Mouse (Mus musculus): ENCODE results near the gene Tmem91. TPM values are rescaled to one million over a fixed set of nuclear protein-coding genes. Genes with fewer than 3 reads are reported as not detected.
A peak's percentile ranks its signal among the peaks of the same experiment; 100 is the strongest.

Gene Tmem91
- polyA plus RNA-seq, 1 experiment from 2014 or later, result 2.2 TPM

DNA sequence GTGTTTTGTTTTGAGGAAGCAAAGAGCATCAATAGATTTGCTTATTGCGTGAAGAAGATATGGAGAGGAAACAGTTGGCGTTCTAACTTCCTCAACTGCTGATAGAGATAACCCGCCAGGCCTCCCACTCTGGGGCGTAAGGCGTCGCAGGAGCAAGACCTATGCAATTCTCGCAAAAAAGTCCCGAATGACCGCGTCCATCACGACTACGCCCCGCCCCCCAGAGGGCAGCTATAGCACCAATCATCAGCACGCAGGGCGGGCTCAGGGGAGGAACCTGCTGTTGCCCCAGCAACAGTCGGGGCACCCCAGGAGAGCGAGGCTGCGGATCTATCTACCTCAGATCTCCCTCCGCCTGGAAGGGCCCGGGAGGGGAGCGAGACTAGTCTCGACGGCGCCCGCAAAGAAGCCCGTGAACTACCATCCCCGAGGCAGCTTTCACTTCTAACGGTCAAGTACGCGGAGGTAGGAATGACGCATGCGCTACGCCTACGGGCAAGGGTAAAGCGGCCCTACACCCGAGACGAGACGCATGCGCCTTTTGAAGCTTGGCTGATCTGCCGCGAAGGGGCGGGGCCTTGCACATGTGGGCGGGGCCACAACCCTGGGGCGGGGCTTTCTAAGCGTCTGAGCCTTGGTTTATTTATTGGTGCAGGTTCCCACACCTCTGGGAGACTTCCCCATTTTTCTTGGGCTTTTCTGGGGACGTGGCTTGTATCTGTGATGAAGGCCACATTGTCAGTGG lies 5.7 kb upstream of the Tmem91 start, which contains the start of gene B9d2:
Gene B9d2 (plus strand): TSS at position 267 of the 745 bp plus-strand sequence.
- peak within 1 kb of the TSS; percentile 65 for H3K9ac ChIP-seq (ENCODE audit: low read depth, low read length)
- H3K27ac ChIP-seq (ENCODE audit: low read depth, low read length), result peak within 1 kb of the TSS; percentile 91
- H3K4me1 ChIP-seq (replicated peaks; ENCODE audit: control insufficient read depth, insufficient read depth, low read length), result no peaks in the 10 kb centered on the region
- no peaks in the 10 kb centered on the region for H3K9me3 ChIP-seq (ENCODE audit: control insufficient read depth, low read length)
- peaks cover 12% of the 10 kb centered on the region for H3K27me3 ChIP-seq (ENCODE audit: control insufficient read depth, insufficient read depth, low read length)
- WGBS, result under 1% methylated on average over 46 of the region's 46 CpGs
- H3K4me2 ChIP-seq (replicated peaks; ENCODE audit: low read depth, low read length), result peak within 1 kb of the TSS; percentile 38
- DNase-seq (ENCODE audit: low spot score) (peak; percentile 95), ATAC-seq (ENCODE audit: low FRiP score) (peak; percentile 98)
- no peaks in the 10 kb centered on the region for H3K36me3 ChIP-seq (ENCODE audit: control insufficient read depth, insufficient read depth, low read length)
- peak within 1 kb of the TSS; percentile 59 for H3K4me3 ChIP-seq (ENCODE audit: low read depth, low read length)

- DNase-seq (ENCODE audit: low spot score) (peak; percentile 12), ATAC-seq (ENCODE audit: low FRiP score) (no peak)
- no peaks in the 10 kb centered on the region for H3K36me3 ChIP-seq (ENCODE audit: control insufficient read depth, insufficient read depth, low read length)
- peak overlapping the region; percentile 59; the same call in 1 of the 2 replicates for H3K4me3 ChIP-seq (ENCODE audit: low read depth, low read length)
- H3K9me3 ChIP-seq (ENCODE audit: control insufficient read depth, low read length), result no peaks in the 10 kb centered on the region
- H3K27ac ChIP-seq (ENCODE audit: low read depth, low read length), result no peak overlapping the region
- 10% methylated on average over 6 of the region's 6 CpGs for WGBS
- H3K4me2 ChIP-seq (replicated peaks; ENCODE audit: low read depth, low read length), result peak overlapping the region; percentile 38
- peaks cover 18% of the 10 kb centered on the region for H3K27me3 ChIP-seq (ENCODE audit: control insufficient read depth, insufficient read depth, low read length)
- H3K9ac ChIP-seq (ENCODE audit: low read depth, low read length), result no peak overlapping the region; the same call in 1 of the 2 replicates
- no peaks in the 10 kb centered on the region for H3K4me1 ChIP-seq (replicated peaks; ENCODE audit: control insufficient read depth, insufficient read depth, low read length)
Observed at GRCm38 (mm10) chr7:25679971-25680370, 5.0 kb upstream of the Tmem91 start.

- no peak overlapping the region for H3K4me3 ChIP-seq (ENCODE audit: low read depth, low read length)
- peaks cover 36% of the 10 kb centered on the region for H3K27me3 ChIP-seq (ENCODE audit: control insufficient read depth, insufficient read depth, low read length)
- 91% methylated on average over 7 of the region's 7 CpGs for WGBS
- no peak overlapping the region for H3K27ac ChIP-seq (ENCODE audit: low read depth, low read length)
- H3K4me2 ChIP-seq (replicated peaks; ENCODE audit: low read depth, low read length), result no peak overlapping the region
- ATAC-seq (ENCODE audit: low FRiP score), result no peak
- H3K36me3 ChIP-seq (ENCODE audit: control insufficient read depth, insufficient read depth, low read length), result no peaks in the 10 kb centered on the region
- H3K4me1 ChIP-seq (replicated peaks; ENCODE audit: control insufficient read depth, insufficient read depth, low read length), result no peaks in the 10 kb centered on the region; the same call in 1 of the 2 replicates
- no peak overlapping the region for H3K9ac ChIP-seq (ENCODE audit: low read depth, low read length)
- DNase-seq (ENCODE audit: low spot score), result no peak
- no peaks in the 10 kb centered on the region for H3K9me3 ChIP-seq (ENCODE audit: control insufficient read depth, low read length)
Observed at GRCm38 (mm10) chr7:25677013-25677412, 2.0 kb upstream of the Tmem91 start.

GRCm38 (mm10) chr7:25676085-25676781 lies 1.3 kb upstream of the Tmem91 start:
- H3K4me1 ChIP-seq (replicated peaks; ENCODE audit: control insufficient read depth, insufficient read depth, low read length), result no peaks in the 10 kb centered on the region; the same call in 1 of the 2 replicates
- ATAC-seq (ENCODE audit: low FRiP score) (no peak), DNase-seq (ENCODE audit: low spot score) (no peak)
- H3K9me3 ChIP-seq (ENCODE audit: control insufficient read depth, low read length), result no peaks in the 10 kb centered on the region
- no peak overlapping the region for H3K4me3 ChIP-seq (ENCODE audit: low read depth, low read length)
- H3K4me2 ChIP-seq (replicated peaks; ENCODE audit: low read depth, low read length), result no peak overlapping the region
- H3K27me3 ChIP-seq (ENCODE audit: control insufficient read depth, insufficient read depth, low read length), result peaks cover 36% of the 10 kb centered on the region
- H3K36me3 ChIP-seq (ENCODE audit: control insufficient read depth, insufficient read depth, low read length), result no peaks in the 10 kb centered on the region
- WGBS, result 84% methylated on average over 15 of the region's 15 CpGs
- no peak overlapping the region for H3K27ac ChIP-seq (ENCODE audit: low read depth, low read length)
- no peak overlapping the region for H3K9ac ChIP-seq (ENCODE audit: low read depth, low read length)

GRCm38 (mm10) chr7:25675405-25675804 lies 439 bp upstream of the Tmem91 start:
- Histone ChIP-seq H3K4me3 (ENCODE audit: low read depth, low read length) (no peak overlapping the region; the same call in 1 of the 2 replicates), H3K4me1 (replicated peaks; ENCODE audit: control insufficient read depth, insufficient read depth, low read length) (no peaks in the 10 kb centered on the region; the same call in 1 of the 2 replicates), H3K9ac (ENCODE audit: low read depth, low read length) (no peak overlapping the region), H3K27me3 (ENCODE audit: control insufficient read depth, insufficient read depth, low read length) (peaks cover 36% of the 10 kb centered on the region), H3K36me3 (ENCODE audit: control insufficient read depth, insufficient read depth, low read length) (no peaks in the 10 kb centered on the region), H3K4me2 (replicated peaks; ENCODE audit: low read depth, low read length) (no peak overlapping the region), H3K27ac (ENCODE audit: low read depth, low read length) (no peak overlapping the region), H3K9me3 (ENCODE audit: control insufficient read depth, low read length) (no peaks in the 10 kb centered on the region)
- DNase-seq (ENCODE audit: low spot score) (peak; percentile 9), ATAC-seq (ENCODE audit: low FRiP score) (no peak)
- WGBS, result 44% methylated on average over 6 of the region's 6 CpGs

- Histone ChIP-seq H3K4me1 (replicated peaks; ENCODE audit: control insufficient read depth, insufficient read depth, low read length) (no peaks in the 10 kb centered on the region; the same call in 1 of the 2 replicates), H3K4me2 (replicated peaks; ENCODE audit: low read depth, low read length) (no peak overlapping the region), H3K9me3 (ENCODE audit: control insufficient read depth, low read length) (no peaks in the 10 kb centered on the region), H3K4me3 (ENCODE audit: low read depth, low read length) (no peak overlapping the region), H3K9ac (ENCODE audit: low read depth, low read length) (peak overlapping the region; percentile 17; the same call in 1 of the 2 replicates), H3K36me3 (ENCODE audit: control insufficient read depth, insufficient read depth, low read length) (no peaks in the 10 kb centered on the region), H3K27ac (ENCODE audit: low read depth, low read length) (no peak overlapping the region), H3K27me3 (ENCODE audit: control insufficient read depth, insufficient read depth, low read length) (peaks cover 36% of the 10 kb centered on the region)
- 27% methylated on average over 9 of the region's 9 CpGs for WGBS
- DNase-seq (ENCODE audit: low spot score) (no peak), ATAC-seq (ENCODE audit: low FRiP score) (no peak)
Observed at GRCm38 (mm10) chr7:25674297-25674696, 669 bp downstream of the Tmem91 start.

GRCm38 (mm10) chr7:25672442-25672841 lies 2.5 kb downstream of the Tmem91 start:
- no peaks in the 10 kb centered on the region; the same call in 1 of the 2 replicates for H3K4me1 ChIP-seq (replicated peaks; ENCODE audit: control insufficient read depth, insufficient read depth, low read length)
- H3K4me2 ChIP-seq (replicated peaks; ENCODE audit: low read depth, low read length), result no peak overlapping the region
- H3K9ac ChIP-seq (ENCODE audit: low read depth, low read length), result no peak overlapping the region
- H3K27me3 ChIP-seq (ENCODE audit: control insufficient read depth, insufficient read depth, low read length), result peaks cover 31% of the 10 kb centered on the region
- no peaks in the 10 kb centered on the region for H3K9me3 ChIP-seq (ENCODE audit: control insufficient read depth, low read length)
- ATAC-seq (ENCODE audit: low FRiP score) (no peak), DNase-seq (ENCODE audit: low spot score) (no peak)
- no peak overlapping the region for H3K27ac ChIP-seq (ENCODE audit: low read depth, low read length)
- WGBS, result 53% methylated on average over 4 of the region's 4 CpGs
- no peaks in the 10 kb centered on the region for H3K36me3 ChIP-seq (ENCODE audit: control insufficient read depth, insufficient read depth, low read length)
- H3K4me3 ChIP-seq (ENCODE audit: low read depth, low read length), result no peak overlapping the region

- Histone ChIP-seq H3K9me3 (ENCODE audit: control insufficient read depth, low read length) (no peaks in the 10 kb centered on the region), H3K9ac (ENCODE audit: low read depth, low read length) (no peak overlapping the region), H3K4me3 (ENCODE audit: low read depth, low read length) (no peak overlapping the region), H3K27ac (ENCODE audit: low read depth, low read length) (no peak overlapping the region), H3K36me3 (ENCODE audit: control insufficient read depth, insufficient read depth, low read length) (no peaks in the 10 kb centered on the region), H3K27me3 (ENCODE audit: control insufficient read depth, insufficient read depth, low read length) (peaks cover 31% of the 10 kb centered on the region), H3K4me1 (replicated peaks; ENCODE audit: control insufficient read depth, insufficient read depth, low read length) (no peaks in the 10 kb centered on the region; the same call in 1 of the 2 replicates), H3K4me2 (replicated peaks; ENCODE audit: low read depth, low read length) (no peak overlapping the region)
- DNase-seq (ENCODE audit: low spot score), result no peak
- 64% methylated on average over 2 of the region's 2 CpGs for WGBS
- no peak for ATAC-seq (ENCODE audit: low FRiP score)
Observed at GRCm38 (mm10) chr7:25671686-25672085, 3.3 kb downstream of the Tmem91 start.
